Mouse (Mus musculus): ENCODE results near the gene Tnip3. TPM values are rescaled to one million over a fixed set of nuclear protein-coding genes. Genes with fewer than 3 reads are reported as not detected.
A peak's percentile ranks its signal among the peaks of the same experiment; 100 is the strongest.

Tnip3 gene
- polyA plus RNA-seq, 1 experiment from 2014 or later: 1.1 TPM

- no peak for TF ChIP-seq CTCF (IDR thresholded peaks at IDR 0.05; ENCODE audit: low read depth)
- H3K9me3 ChIP-seq (ENCODE audit: low read depth, low read length): no peaks in the 10 kb centered on the region
- no peak overlapping the region for H3K4me2 ChIP-seq
- H3K4me3 ChIP-seq (ENCODE audit: low read depth, low read length): no peak overlapping the region
- ATAC-seq (ENCODE audit: insufficient read depth): peak; percentile 49; the same call in 1 of the 2 replicates
- peak; percentile 50 for DNase-seq
- no peak overlapping the region for H3K9ac ChIP-seq
- no peak overlapping the region for H3K27ac ChIP-seq (ENCODE audit: low read depth)
- peaks cover 4% of the 10 kb centered on the region for H3K4me1 ChIP-seq (ENCODE audit: insufficient read depth)
- no peaks in the 10 kb centered on the region for H3K36me3 ChIP-seq (ENCODE audit: insufficient read depth)
- H3K27me3 ChIP-seq (ENCODE audit: insufficient read depth, low read length): no peaks in the 10 kb centered on the region
- 49% methylated on average over 3 of the region's 3 CpGs for WGBS
Observed at GRCm38 (mm10) chr6:65646408-65646807, 121.3 kb downstream of the Tnip3 start.

DNA sequence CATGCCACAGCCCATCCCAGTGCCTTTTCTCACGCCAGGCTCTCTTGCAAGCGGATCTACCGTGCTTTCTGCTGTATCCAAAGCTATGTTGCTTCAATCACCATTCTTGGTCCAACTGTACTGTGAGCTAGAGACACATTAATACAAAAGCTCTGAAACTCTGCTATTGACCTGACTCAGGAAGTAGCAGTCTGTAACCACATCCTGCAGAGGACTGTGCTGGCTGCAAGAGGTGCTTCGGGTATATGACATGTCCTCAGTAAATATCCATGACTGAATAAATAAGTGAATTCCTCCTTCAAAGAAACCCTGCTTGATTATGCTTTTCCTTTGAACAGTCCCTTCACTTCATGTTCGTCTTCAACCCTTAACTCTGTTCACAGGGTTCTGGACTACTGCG, 122.6 kb downstream of the Tnip3 start:
- H3K36me3 ChIP-seq (ENCODE audit: insufficient read depth): no peaks in the 10 kb centered on the region
- TF ChIP-seq CTCF (IDR thresholded peaks at IDR 0.05; ENCODE audit: low read depth): no peak

GRCm38 (mm10) chr6:65651376-65651775, 126.3 kb downstream of the Tnip3 start:
- 16% methylated on average over 4 of the region's 4 CpGs for WGBS
- H3K27ac ChIP-seq (ENCODE audit: low read depth): no peak overlapping the region
- no peaks in the 10 kb centered on the region for H3K4me1 ChIP-seq (ENCODE audit: insufficient read depth)
- TF ChIP-seq CTCF (IDR thresholded peaks at IDR 0.05; ENCODE audit: low read depth): peak; percentile 65
- no peaks in the 10 kb centered on the region for H3K27me3 ChIP-seq (ENCODE audit: insufficient read depth, low read length)
- no peak for ATAC-seq (ENCODE audit: insufficient read depth)
- H3K4me2 ChIP-seq: no peak overlapping the region
- DNase-seq: peak; percentile 87
- H3K9ac ChIP-seq: no peak overlapping the region
- no peaks in the 10 kb centered on the region for H3K9me3 ChIP-seq (ENCODE audit: low read depth, low read length)
- no peaks in the 10 kb centered on the region for H3K36me3 ChIP-seq (ENCODE audit: insufficient read depth)
- no peak overlapping the region for H3K4me3 ChIP-seq (ENCODE audit: low read depth, low read length)

More for the DNA sequence above, 122.6 kb downstream of the Tnip3 start:
- no peak for ATAC-seq (ENCODE audit: insufficient read depth)
- Histone ChIP-seq H3K9ac (no peak overlapping the region), H3K4me1 (ENCODE audit: insufficient read depth) (no peaks in the 10 kb centered on the region; the same call in 1 of the 2 replicates), H3K27ac (ENCODE audit: low read depth) (peak overlapping the region; percentile 46; the same call in 1 of the 2 replicates), H3K27me3 (ENCODE audit: insufficient read depth, low read length) (no peaks in the 10 kb centered on the region), H3K4me3 (ENCODE audit: low read depth, low read length) (no peak overlapping the region), H3K9me3 (ENCODE audit: low read depth, low read length) (no peaks in the 10 kb centered on the region), H3K4me2 (no peak overlapping the region)
- no peak for DNase-seq
- 72% methylated on average over 6 of the region's 6 CpGs for WGBS

DNA sequence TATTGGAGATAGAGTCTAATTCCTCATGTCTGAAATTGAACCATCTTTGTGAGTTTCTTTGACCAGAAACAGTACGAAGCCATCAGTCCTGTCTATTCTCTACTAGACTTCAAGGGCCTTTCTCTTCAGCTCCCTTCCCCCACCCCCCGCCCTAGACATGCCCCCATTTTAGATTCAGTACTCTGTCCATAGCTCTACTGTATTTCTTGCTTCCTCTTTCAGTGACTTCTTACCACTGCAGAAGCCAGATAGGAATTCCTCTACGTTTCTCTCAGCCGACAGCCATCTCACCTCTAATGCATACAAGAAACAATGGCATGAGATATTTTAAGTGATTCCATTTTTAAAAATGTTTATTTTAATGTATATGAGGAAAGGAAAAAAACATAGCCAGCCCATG, 136.2 kb downstream of the Tnip3 start:
- Histone ChIP-seq H3K27me3 (ENCODE audit: insufficient read depth, low read length) (no peaks in the 10 kb centered on the region), H3K4me1 (ENCODE audit: insufficient read depth) (no peaks in the 10 kb centered on the region), H3K36me3 (ENCODE audit: insufficient read depth) (no peaks in the 10 kb centered on the region), H3K27ac (ENCODE audit: low read depth) (no peak overlapping the region), H3K4me3 (ENCODE audit: low read depth, low read length) (no peak overlapping the region), H3K4me2 (no peak overlapping the region), H3K9ac (no peak overlapping the region), H3K9me3 (ENCODE audit: low read depth, low read length) (no peaks in the 10 kb centered on the region)
- no peak for DNase-seq
- WGBS: 60% methylated on average over 4 of the region's 4 CpGs
- no peak for ATAC-seq (ENCODE audit: insufficient read depth)
- no peak for TF ChIP-seq CTCF (IDR thresholded peaks at IDR 0.05; ENCODE audit: low read depth)

- Histone ChIP-seq H3K9ac (no peak overlapping the region), H3K27ac (ENCODE audit: low read depth) (no peak overlapping the region), H3K9me3 (ENCODE audit: low read depth, low read length) (no peaks in the 10 kb centered on the region), H3K4me3 (ENCODE audit: low read depth, low read length) (no peak overlapping the region), H3K27me3 (ENCODE audit: insufficient read depth, low read length) (no peaks in the 10 kb centered on the region), H3K4me2 (no peak overlapping the region), H3K36me3 (ENCODE audit: insufficient read depth) (no peaks in the 10 kb centered on the region), H3K4me1 (ENCODE audit: insufficient read depth) (no peaks in the 10 kb centered on the region)
- 47% methylated on average over 2 of the region's 2 CpGs for WGBS
- DNase-seq (no peak), ATAC-seq (ENCODE audit: insufficient read depth) (no peak)
- no peak for TF ChIP-seq CTCF (IDR thresholded peaks at IDR 0.05; ENCODE audit: low read depth)
Observed at GRCm38 (mm10) chr6:65662050-65662449, 136.9 kb downstream of the Tnip3 start.

GRCm38 (mm10) chr6:65663990-65664389, 138.9 kb downstream of the Tnip3 start:
- no peak for TF ChIP-seq CTCF (IDR thresholded peaks at IDR 0.05; ENCODE audit: low read depth)
- WGBS: 33% methylated on average over 6 of the region's 6 CpGs

GRCm38 (mm10) chr6:65666295-65666694, 141.2 kb downstream of the Tnip3 start:
- H3K4me2 ChIP-seq: no peak overlapping the region
- no peaks in the 10 kb centered on the region for H3K9me3 ChIP-seq (ENCODE audit: low read depth, low read length)
- DNase-seq (no peak), ATAC-seq (ENCODE audit: insufficient read depth) (no peak)
- no peak overlapping the region for H3K4me3 ChIP-seq (ENCODE audit: low read depth, low read length)
- H3K36me3 ChIP-seq (ENCODE audit: insufficient read depth): no peaks in the 10 kb centered on the region
- H3K27me3 ChIP-seq (ENCODE audit: insufficient read depth, low read length): no peaks in the 10 kb centered on the region
- no peak for TF ChIP-seq CTCF (IDR thresholded peaks at IDR 0.05; ENCODE audit: low read depth)
- H3K27ac ChIP-seq (ENCODE audit: low read depth): no peak overlapping the region
- no peaks in the 10 kb centered on the region for H3K4me1 ChIP-seq (ENCODE audit: insufficient read depth)
- no peak overlapping the region for H3K9ac ChIP-seq
- 76% methylated on average over 3 of the region's 3 CpGs for WGBS

More at GRCm38 (mm10) chr6:65663990-65664389, 138.9 kb downstream of the Tnip3 start:
- Histone ChIP-seq H3K36me3 (ENCODE audit: insufficient read depth) (no peaks in the 10 kb centered on the region), H3K4me1 (ENCODE audit: insufficient read depth) (no peaks in the 10 kb centered on the region), H3K27ac (ENCODE audit: low read depth) (no peak overlapping the region), H3K9ac (no peak overlapping the region), H3K27me3 (ENCODE audit: insufficient read depth, low read length) (no peaks in the 10 kb centered on the region), H3K4me2 (no peak overlapping the region), H3K4me3 (ENCODE audit: low read depth, low read length) (no peak overlapping the region), H3K9me3 (ENCODE audit: low read depth, low read length) (no peaks in the 10 kb centered on the region)
- ATAC-seq (ENCODE audit: insufficient read depth) (no peak), DNase-seq (no peak)

DNA sequence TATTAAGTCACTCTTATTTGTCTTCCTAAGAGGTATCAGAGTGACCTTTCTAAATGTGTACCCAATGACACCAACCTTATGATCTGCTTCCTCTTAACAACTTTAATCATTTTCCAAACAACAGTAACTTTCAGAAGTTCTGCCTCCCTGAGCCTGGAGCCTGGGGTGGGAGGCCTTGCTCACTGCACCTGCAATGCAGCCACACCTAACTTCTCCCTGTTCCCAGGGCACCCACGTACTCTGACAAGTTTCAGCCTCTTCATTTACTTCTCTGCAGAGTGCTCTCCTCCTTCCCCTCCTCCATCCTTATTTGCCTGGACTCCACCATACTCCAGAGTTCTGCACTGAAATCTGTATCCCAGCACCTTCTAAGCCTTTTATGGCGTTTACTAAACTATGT, 144.9 kb downstream of the Tnip3 start:
- WGBS: 34% methylated on average over 2 of the region's 2 CpGs
- Histone ChIP-seq H3K4me1 (ENCODE audit: insufficient read depth) (no peaks in the 10 kb centered on the region; the same call in 1 of the 2 replicates), H3K27ac (ENCODE audit: low read depth) (no peak overlapping the region), H3K4me3 (ENCODE audit: low read depth, low read length) (no peak overlapping the region), H3K27me3 (ENCODE audit: insufficient read depth, low read length) (no peaks in the 10 kb centered on the region), H3K36me3 (ENCODE audit: insufficient read depth) (no peaks in the 10 kb centered on the region), H3K4me2 (peak overlapping the region; percentile 23; the same call in 1 of the 2 replicates), H3K9me3 (ENCODE audit: low read depth, low read length) (no peaks in the 10 kb centered on the region), H3K9ac (no peak overlapping the region)
- TF ChIP-seq CTCF (IDR thresholded peaks at IDR 0.05; ENCODE audit: low read depth): no peak
- ATAC-seq (ENCODE audit: insufficient read depth): no peak
- no peak for DNase-seq
